Mouse (Mus musculus): ENCODE measurements around the gene Usp43. TPM values are rescaled to one million over a fixed set of nuclear protein-coding genes. Genes with fewer than 3 reads are reported as not detected.

Gene Usp43
- total and polyA plus RNA-seq, 3 experiments, result not detected

DNA sequence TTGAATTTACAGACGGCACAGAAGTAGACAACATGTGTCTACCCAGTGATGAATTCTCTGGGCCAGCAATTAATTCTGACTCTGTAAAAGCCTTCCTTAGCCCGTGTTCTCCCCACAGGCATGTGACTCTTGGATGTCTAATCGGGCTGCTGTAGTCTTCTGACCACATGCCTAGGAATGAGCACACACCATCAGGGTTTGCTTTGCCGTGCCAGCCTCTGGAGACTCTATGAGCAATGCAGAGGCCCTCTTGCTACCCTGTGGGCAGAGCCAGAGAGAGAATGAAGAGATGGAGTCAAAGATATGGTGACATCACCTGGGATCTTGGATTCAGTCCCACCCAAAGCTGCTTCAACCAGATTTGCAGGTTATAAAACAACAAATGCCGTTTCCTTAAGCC, 10.9 kb downstream of the Usp43 start:
- TF ChIP-seq USF2 (IDR thresholded peaks at IDR 0.05; ENCODE audit: borderline replicate concordance in 1 of 2, insufficient read depth in 1 of 2, low read depth in 1 of 2, low read length in 2 of 2) (no peak), MAX (IDR thresholded peaks at IDR 0.05; ENCODE audit: low read length) (no peak), TBP (IDR thresholded peaks at IDR 0.05; ENCODE audit: low read depth, low read length) (no peak), MAFK (IDR thresholded peaks at IDR 0.05; ENCODE audit: borderline replicate concordance, low read depth, low read length) (no peak), KAT2A (conservative IDR thresholded peaks at IDR 0.05; ENCODE audit: low read depth, low read length) (no peak), TCF12 (IDR thresholded peaks at IDR 0.05; ENCODE audit: low read depth, low read length) (no peak)
- Histone ChIP-seq H3K4me1 (ENCODE audit: control insufficient read depth in 1 of 2, insufficient read depth in 2 of 2, low read length in 2 of 2) (no peaks in the 10 kb centered on the region), H3K27ac (ENCODE audit: control insufficient read depth, low read depth, low read length) (no peak overlapping the region), H3K27me3 (ENCODE audit: control insufficient read depth in 1 of 2, insufficient read depth in 2 of 2, low read length in 2 of 2) (no peaks in the 10 kb centered on the region), H3K9me3 (replicated peaks; ENCODE audit: insufficient read depth, low read length) (no peaks in the 10 kb centered on the region), H3K4me3 (ENCODE audit: control insufficient read depth in 1 of 2, insufficient read depth in 1 of 2, low read depth in 2 of 2, low read length in 2 of 2) (no peak overlapping the region), H3K36me3 (ENCODE audit: control insufficient read depth in 1 of 2, insufficient read depth in 2 of 2, low read length in 2 of 2) (no peaks in the 10 kb centered on the region), H3K9ac (ENCODE audit: control insufficient read depth, low read depth, low read length, poor library complexity, severe bottlenecking) (no peak overlapping the region), H3K79me2 (ENCODE audit: control insufficient read depth, insufficient read depth, low read length, poor library complexity) (no peaks in the 10 kb centered on the region)
- no peak for DNase-seq (ENCODE audit: low read depth, low spot score)

GRCm38 (mm10) chr11:67903756-67904155, 18.2 kb downstream of the Usp43 start:
- no peaks in the 10 kb centered on the region for H3K79me2 ChIP-seq (ENCODE audit: control insufficient read depth, insufficient read depth, low read length, poor library complexity)
- no peak for DNase-seq (ENCODE audit: low read depth, low spot score)
- H3K9ac ChIP-seq (ENCODE audit: control insufficient read depth, low read depth, low read length, poor library complexity, severe bottlenecking), result no peak overlapping the region
- H3K4me3 ChIP-seq (ENCODE audit: control insufficient read depth in 1 of 2, insufficient read depth in 1 of 2, low read depth in 2 of 2, low read length in 2 of 2), result no peak overlapping the region
- no peaks in the 10 kb centered on the region for H3K36me3 ChIP-seq (ENCODE audit: control insufficient read depth in 1 of 2, insufficient read depth in 2 of 2, low read length in 2 of 2)
- H3K27ac ChIP-seq (ENCODE audit: control insufficient read depth, low read depth, low read length), result no peak overlapping the region
- H3K27me3 ChIP-seq (ENCODE audit: control insufficient read depth in 1 of 2, insufficient read depth in 2 of 2, low read length in 2 of 2), result no peaks in the 10 kb centered on the region
- H3K9me3 ChIP-seq (replicated peaks; ENCODE audit: insufficient read depth, low read length), result no peaks in the 10 kb centered on the region
- TF ChIP-seq ZNF384 (IDR thresholded peaks at IDR 0.05; ENCODE audit: low read depth, low read length) (no peak), SIN3A (IDR thresholded peaks at IDR 0.05; ENCODE audit: low read length) (no peak), EP300 (IDR thresholded peaks at IDR 0.05; ENCODE audit: low read depth in 1 of 2, low read length in 2 of 2) (no peak), GATA1 (IDR thresholded peaks at IDR 0.05; ENCODE audit: low read depth, low read length) (no peak), MAZ (IDR thresholded peaks at IDR 0.05; ENCODE audit: low read depth, low read length) (no peak), NRF1 (IDR thresholded peaks at IDR 0.05; ENCODE audit: insufficient read depth, low read depth, low read length, poor library complexity, severe bottlenecking) (no peak)
- no peaks in the 10 kb centered on the region for H3K4me1 ChIP-seq (ENCODE audit: control insufficient read depth in 1 of 2, insufficient read depth in 2 of 2, low read length in 2 of 2)

- TF ChIP-seq CTCF (IDR thresholded peaks at IDR 0.05 in 2 of 3, conservative IDR thresholded peaks at IDR 0.05 in 1 of 3; ENCODE audit: control insufficient read depth in 1 of 3, insufficient read depth in 1 of 3, low read depth in 2 of 3, low read length in 3 of 3, poor library complexity in 1 of 3, severe bottlenecking in 1 of 3) (peak; percentile 71 to 79 (median 76)), GATA1 (IDR thresholded peaks at IDR 0.05; ENCODE audit: low read depth, low read length) (no peak), MXI1 (IDR thresholded peaks at IDR 0.05; ENCODE audit: low read depth, low read length) (no peak), SMC3 (IDR thresholded peaks at IDR 0.05; ENCODE audit: low read depth, low read length) (peak; percentile 62), TAL1 (IDR thresholded peaks at IDR 0.05; ENCODE audit: low read length) (no peak), CHD1 (IDR thresholded peaks at IDR 0.05; ENCODE audit: low read depth, low read length) (no peak), RAD21 (IDR thresholded peaks at IDR 0.05; ENCODE audit: low read depth, low read length) (peak; percentile 52), USF1 (IDR thresholded peaks at IDR 0.05; ENCODE audit: low read depth, low read length) (no peak)
- DNase-seq (ENCODE audit: low read depth, low spot score), result peak; percentile 49
- no peak overlapping the region for H3K9ac ChIP-seq (ENCODE audit: control insufficient read depth, low read depth, low read length, poor library complexity, severe bottlenecking)
- H3K36me3 ChIP-seq (ENCODE audit: control insufficient read depth in 1 of 2, insufficient read depth in 2 of 2, low read length in 2 of 2), result no peaks in the 10 kb centered on the region
- H3K4me1 ChIP-seq (ENCODE audit: control insufficient read depth in 1 of 2, insufficient read depth in 2 of 2, low read length in 2 of 2), result no peaks in the 10 kb centered on the region
- H3K27ac ChIP-seq (ENCODE audit: control insufficient read depth, low read depth, low read length), result no peak overlapping the region
- no peaks in the 10 kb centered on the region for H3K79me2 ChIP-seq (ENCODE audit: control insufficient read depth, insufficient read depth, low read length, poor library complexity)
- H3K4me3 ChIP-seq (ENCODE audit: control insufficient read depth in 1 of 2, insufficient read depth in 1 of 2, low read depth in 2 of 2, low read length in 2 of 2), result no peak overlapping the region
- H3K9me3 ChIP-seq (replicated peaks; ENCODE audit: insufficient read depth, low read length), result no peaks in the 10 kb centered on the region
- no peaks in the 10 kb centered on the region for H3K27me3 ChIP-seq (ENCODE audit: control insufficient read depth in 1 of 2, insufficient read depth in 2 of 2, low read length in 2 of 2)
Measured at GRCm38 (mm10) chr11:67897064-67897560, 24.8 kb downstream of the Usp43 start.

All from MEL (cell line).